ENCODE assay signal across 8 mouse cellular contexts in the genomic region with DNA sequence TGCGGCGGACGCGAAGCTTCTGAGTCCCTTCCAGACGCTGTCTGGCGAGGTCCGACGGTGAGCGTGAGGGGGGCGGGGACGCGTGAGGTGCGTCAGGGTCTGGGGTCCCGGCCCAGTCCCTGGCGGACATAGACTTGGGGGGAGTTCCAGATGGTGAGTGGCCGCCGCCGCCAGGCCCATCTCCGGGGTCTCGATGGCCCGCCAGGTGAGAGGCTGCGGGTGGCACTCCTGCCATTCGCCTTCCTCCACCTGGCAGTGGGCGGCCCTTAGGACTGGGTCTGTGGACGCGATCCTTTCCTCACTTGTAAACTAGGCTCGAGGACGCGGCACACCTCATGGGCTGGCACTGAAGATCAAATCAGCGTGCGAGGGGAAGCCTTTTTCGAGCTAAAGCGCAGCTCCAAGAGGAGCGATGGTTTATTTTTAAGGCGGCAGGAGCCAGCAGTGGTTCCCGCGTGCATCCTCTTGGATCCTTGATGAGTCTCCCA. TPM values are rescaled to one million over a fixed set of nuclear protein-coding genes. Genes with fewer than 3 reads are reported as not detected.
A peak's percentile ranks its signal among the peaks of the same experiment; 100 is the strongest.
DNase-seq lines count a peak whose midpoint lies in the region; ATAC-seq and TF ChIP-seq lines count a peak whose summit lies in the region.

No protein-coding gene starts in this region.

- H3K4me1 ChIP-seq in intestine, postnatal 0 days (replicated peaks; ENCODE audit: control insufficient read depth, insufficient read depth, low read length), result no peaks in the 10 kb centered on the region; the same call in none of the 2 replicates
- no peaks in the 10 kb centered on the region; the same call in 1 of the 2 replicates for H3K4me1 ChIP-seq in lung, embryonic 14.5 days (ENCODE audit: insufficient read depth)

- peak overlapping the region; percentile 91 for H3K27ac ChIP-seq in left cerebral cortex, adult 2 months
- H3K27ac ChIP-seq in intestine, postnatal 0 days (ENCODE audit: low read depth, low read length), result peak overlapping the region; percentile 80
- H3K27ac ChIP-seq in lung, embryonic 14.5 days (ENCODE audit: low read depth), result peak overlapping the region; percentile 77

- H3K4me3 ChIP-seq in left cerebral cortex, adult 2 months, result peak overlapping the region; percentile 91
- peak overlapping the region; percentile 84 for H3K4me3 ChIP-seq in intestine, postnatal 0 days (ENCODE audit: low read depth, low read length)
- H3K4me3 ChIP-seq in lung, embryonic 14.5 days (ENCODE audit: low read depth, low read length), result peak overlapping the region; percentile 91

- POLR2A ChIA-PET in Patski (lab: Charles Lee), result no interaction called here

- CTCF ChIA-PET in Patski (lab: Charles Lee), result interaction anchor here (1.2 to 1.4 kb wide), 3 partner anchors 13 to 27 kb away, joined by 3 read pairs; no protein-coding TSS in a partner anchor

- peak in 1 of 2 experiments; percentile 61 for DNase-seq in left cerebral cortex, adult 2 months (ENCODE audit: extremely low spot score in 1 of 2, low spot score in 2 of 2)
- no peak for DNase-seq in left cerebral cortex, postnatal 4 days
- no peak for DNase-seq in Patski (ENCODE audit: low read depth, low spot score)
- peak; percentile 57 for DNase-seq in lung, embryonic 14.5 days
- DNase-seq in retina, postnatal 7 days (ENCODE audit: low read depth, low spot score), result peak; percentile 11
- DNase-seq in layer of hippocampus, adult 9-10 months (ENCODE audit: low spot score), result no peak

- no peaks in the 10 kb centered on the region for H3K9me3 ChIP-seq in intestine, postnatal 0 days (ENCODE audit: control insufficient read depth)
- no peaks in the 10 kb centered on the region for H3K9me3 ChIP-seq in lung, embryonic 14.5 days (ENCODE audit: low read depth, low read length)

- WGBS in intestine, postnatal 0 days, result under 1% methylated on average over 36 of the region's 37 CpGs
- WGBS in lung, embryonic 14.5 days, result under 1% methylated on average over 37 of the region's 37 CpGs

- ATAC-seq in Patski, result peak; percentile 75
- peak; percentile 59 for ATAC-seq in erythroblast, adult 5-6 weeks (replicated peaks; ENCODE audit: low FRiP score, poor library complexity, severe bottlenecking)
- ATAC-seq in intestine, postnatal 0 days, result peak; percentile 82
- peak; percentile 89 for ATAC-seq in lung, embryonic 14.5 days (ENCODE audit: insufficient read depth)

- peak overlapping the region; percentile 88 for H3K9ac ChIP-seq in intestine, postnatal 0 days (ENCODE audit: low read depth, low read length)
- peak overlapping the region; percentile 82 for H3K9ac ChIP-seq in lung, embryonic 14.5 days

- peaks cover 16% of the 10 kb centered on the region for H3K36me3 ChIP-seq in intestine, postnatal 0 days (ENCODE audit: control insufficient read depth, insufficient read depth)
- peaks cover 37% of the 10 kb centered on the region for H3K36me3 ChIP-seq in lung, embryonic 14.5 days (ENCODE audit: insufficient read depth)

- in situ Hi-C loops in Patski (cut with MboI; ENCODE audit: low pct_unique_long_range_greater_than_20kb), result no loop called here

- H3K4me2 ChIP-seq in intestine, postnatal 0 days (replicated peaks; ENCODE audit: low read depth), result peak overlapping the region; percentile 79
- H3K4me2 ChIP-seq in lung, embryonic 14.5 days, result peak overlapping the region; percentile 68

- TF ChIP-seq CTCF in left cerebral cortex, adult 2 months (IDR thresholded peaks at IDR 0.05), result no peak
- TF ChIP-seq CTCF in Patski (IDR thresholded peaks at IDR 0.05), result no peak
- TF ChIP-seq CTCF in intestine, postnatal 0 days (IDR thresholded peaks at IDR 0.05; ENCODE audit: low read depth), result no peak
- TF ChIP-seq CTCF in lung, embryonic 14.5 days (IDR thresholded peaks at IDR 0.05; ENCODE audit: low read depth), result no peak

- no peaks in the 10 kb centered on the region for H3K27me3 ChIP-seq in Patski
- H3K27me3 ChIP-seq in intestine, postnatal 0 days (replicated peaks; ENCODE audit: control insufficient read depth, insufficient read depth, low read length), result no peaks in the 10 kb centered on the region
- H3K27me3 ChIP-seq in lung, embryonic 14.5 days (ENCODE audit: insufficient read depth, low read length), result no peaks in the 10 kb centered on the region

- intact Hi-C loops in left cerebral cortex, adult 2 months (cut with DNase I), result loop anchor here (5.0 kb wide), 1 partner anchor 1347 kb away; a partner anchor contains a TSS
- intact Hi-C loops in left cerebral cortex, postnatal 4 days (cut with DNase I), result no loop called here

RNA-seq across cellular contexts. Expression of a gene that starts 0.4 kb away (rescaled TPM):
- total RNA-seq in left cerebral cortex, adult 2 months (2021), result 10 to 100 TPM; 64.0 to 72.3 TPM
- total RNA-seq in left cerebral cortex, postnatal 4 days (2021), result 10 to 100 TPM; 52.2 to 52.6 TPM
- polyA plus RNA-seq in Patski (2021), result 23.2 TPM
- 9.4 and 14.6 TPM in 2 replicates for total RNA-seq in erythroblast, adult 5-6 weeks (2015; ENCODE audit: low replicate concordance)
- 3.2 and 3.6 TPM in 2 replicates for total RNA-seq in erythroblast, adult 5-6 weeks (2017; ENCODE audit: low replicate concordance)
- polyA plus RNA-seq in intestine, postnatal 0 days (2015; fragmentation: Nextera tagmentation; extraction: Ambion mirVana), result 5.0 and 5.8 TPM in 2 replicates
- 3.4 and 3.5 TPM in 2 replicates for polyA plus RNA-seq in lung, embryonic 14.5 days (2014; fragmentation: Nextera tagmentation; extraction: Ambion mirVana)

RNA-seq across cellular contexts. Expression of a gene that starts 14.5 kb away (rescaled TPM):
- total RNA-seq in left cerebral cortex, adult 2 months (2021), result 1 to 10 TPM; 5.0 to 5.5 TPM
- total RNA-seq in left cerebral cortex, postnatal 4 days (2021), result 10 to 100 TPM in 1 of 2 experiments, 1 to 10 TPM in 1; 9.6 to 11.8 TPM
- polyA plus RNA-seq in Patski (2021), result 11.6 TPM
- total RNA-seq in erythroblast, adult 5-6 weeks (2015; ENCODE audit: low replicate concordance), result 10.2 and 12.5 TPM in 2 replicates
- 9.6 and 12.3 TPM in 2 replicates for total RNA-seq in erythroblast, adult 5-6 weeks (2017; ENCODE audit: low replicate concordance)
- polyA plus RNA-seq in intestine, postnatal 0 days (2015; fragmentation: Nextera tagmentation; extraction: Ambion mirVana), result 13.9 and 14.7 TPM in 2 replicates
- polyA plus RNA-seq in lung, embryonic 14.5 days (2014; fragmentation: Nextera tagmentation; extraction: Ambion mirVana), result 102 and 106 TPM in 2 replicates

Comparison
In these comparisons a context has a peak if more than half of its experiments do, and no peak if none do; other contexts are left out.
1. DNase-seq: peak in lung, embryonic 14.5 days (single experiment) and retina, postnatal 7 days (single experiment); none in left cerebral cortex, postnatal 4 days (single experiment), Patski (single experiment) and layer of hippocampus, adult 9-10 months (single experiment).
2. Peak in every context shown above with its lines, with median percentiles within 50 percentile points of each other: H3K27ac ChIP-seq, H3K4me3 ChIP-seq and ATAC-seq.